Mouse (Mus musculus): ENCODE data around the gene Gbp9. TPM values are rescaled to one million over a fixed set of nuclear protein-coding genes. Genes with fewer than 3 reads are reported as not detected.

The Gbp9 gene
- polyA plus RNA-seq, 1 experiment from 2014 or later, result 2.9 TPM

Other genes with a start within 250 kb of the Gbp9 start
- 1.8 and 2.1 TPM in 2 replicates for gene Abcg3, start 156.8 kb downstream of the Gbp9 start, polyA plus RNA-seq (2014; fragmentation: Nextera tagmentation; extraction: Ambion mirVana)
- gene Gbp8, start within 50 bp of the Gbp9 start, polyA plus RNA-seq (2014; fragmentation: Nextera tagmentation; extraction: Ambion mirVana), result 1.6 and 2.4 TPM in 2 replicates
- 1.1 and 1.2 TPM in 2 replicates for gene Gbp4, start within 50 bp of the Gbp9 start, polyA plus RNA-seq (2014; fragmentation: Nextera tagmentation; extraction: Ambion mirVana)
- not detected in 2 replicates for gene Gbp10, start 100.0 kb upstream of the Gbp9 start, polyA plus RNA-seq (2014; fragmentation: Nextera tagmentation; extraction: Ambion mirVana)
- not detected in 2 replicates for gene Gm43302, start 154.2 kb upstream of the Gbp9 start, polyA plus RNA-seq (2014; fragmentation: Nextera tagmentation; extraction: Ambion mirVana)
- gene Gbp6, start 154.2 kb upstream of the Gbp9 start, polyA plus RNA-seq (2014; fragmentation: Nextera tagmentation; extraction: Ambion mirVana), result 0.96 and 1.5 TPM in 2 replicates

All from intestine, embryonic 14.5 days (tissue).